Mouse (Mus musculus) liver, adult 2 months (tissue): Measurements from ENCODE around the gene Otos. TPM values are rescaled to one million over a fixed set of nuclear protein-coding genes. Genes with fewer than 3 reads are reported as not detected.

Source experiments
- DNase-seq: peaks from one replicate; pipeline ENCODE4 v3.0.0-alpha.2; 2011; ENCODE audit warnings: low read depth, low spot score; ENCODE audit errors: extremely low read depth
- H3K27ac ChIP-seq: fragments of 200-500 bp; replicated peaks from 2 replicates; pipeline ENCODE4 v1.5.1; 2012; ENCODE audit warnings: low read depth, mild to moderate bottlenecking, control low read depth, inconsistent platforms, low read length; ENCODE audit not compliant: insufficient read depth
- H3K27me3 ChIP-seq: fragments of 200-500 bp; 2 replicates; pipeline ENCODE4 v1.6.1; 2012; ENCODE audit warnings: mild to moderate bottlenecking, moderate library complexity, low read length, inconsistent platforms; ENCODE audit not compliant: control insufficient read depth, insufficient read depth
- H3K36me3 ChIP-seq: fragments of 200-500 bp; 2 replicates; pipeline ENCODE4 v1.6.1; 2012; ENCODE audit warnings: low read length, inconsistent platforms; ENCODE audit not compliant: control insufficient read depth, insufficient read depth
- H3K4me1 ChIP-seq: fragments of 200-500 bp; 2 replicates; pipeline ENCODE4 v1.6.1; 2011; ENCODE audit warnings: low read length; ENCODE audit not compliant: control insufficient read depth, insufficient read depth
- H3K4me3 ChIP-seq: fragments of 200-500 bp; 2 replicates; pipeline ENCODE4 v1.5.1; 2011; ENCODE audit warnings: low read depth, mild to moderate bottlenecking, control low read depth, low read length, moderate library complexity; ENCODE audit not compliant: insufficient read depth
- H3K79me2 ChIP-seq: fragments of 200-500 bp; 2 replicates; pipeline ENCODE4 v1.6.1; 2012; ENCODE audit warnings: inconsistent platforms, mild to moderate bottlenecking, low read length, moderate library complexity; ENCODE audit not compliant: control insufficient read depth, insufficient read depth
- H3K9ac ChIP-seq: fragments of 200-500 bp; 2 replicates; pipeline ENCODE4 v1.6.1; 2012; ENCODE audit warnings: low read depth, mild to moderate bottlenecking, control low read depth, inconsistent platforms, low read length
- CTCF ChIP-seq: fragments of 200-500 bp; IDR thresholded peaks from 2 replicates; pipeline ENCODE4 v1.5.1; 2011; ENCODE audit warnings: low read depth, low read length, control low read depth
- POLR2A ChIP-seq: fragments of 200-500 bp; IDR thresholded peaks from 2 replicates; pipeline ENCODE4 v1.6.1; 2011; ENCODE audit warnings: low read length, control low read depth; ENCODE audit not compliant: insufficient read depth; ENCODE audit errors: extremely low read depth
- WGBS: fragments of 180-500 bp; shearing (Covaris S2); methylation state at CpG from one replicate; pipeline ENCODE4 v1.1.7; 2018; 5-methylcytosine and 5-hydroxymethylcytosine counted together
- polyA plus RNA-seq: library from polyadenylated mRNA; depleted of rRNA; stranded (reverse); fragments of >200 nt; gene quantifications from 2 replicates; pipeline ENCODE4 v1.2.3, GENCODE M21; 2012
- total RNA-seq: library from RNA; depleted of rRNA; stranded (reverse); fragments of >200 nt; gene quantifications from 2 replicates; pipeline ENCODE4 v1.2.3, GENCODE M21; 2014

The Otos gene
- total and polyA plus RNA-seq, 2 experiments: not detected

GRCm38 (mm10) chr1:92638181-92638580 lies 10.5 kb downstream of the Otos start:
- peaks cover 7% of the 10 kb centered on the region; the same call in 1 of the 2 replicates for H3K79me2 ChIP-seq
- DNase-seq: no peak
- H3K36me3 ChIP-seq: no peaks in the 10 kb centered on the region; the same call in 1 of the 2 replicates
- 93% methylated on average over 3 of the region's 3 CpGs for WGBS
- H3K4me1 ChIP-seq: peaks cover 8% of the 10 kb centered on the region
- H3K9ac ChIP-seq: no peak overlapping the region
- H3K27ac ChIP-seq: no peak overlapping the region
- H3K4me3 ChIP-seq: no peak overlapping the region
- no peak for TF ChIP-seq POLR2A
- no peak for TF ChIP-seq CTCF
- no peaks in the 10 kb centered on the region for H3K27me3 ChIP-seq

- WGBS: 92% methylated on average over 15 of the region's 15 CpGs
These were observed 11.0 kb downstream of the Otos start for GRCm38 (mm10) chr1:92637501-92638172.

GRCm38 (mm10) chr1:92636676-92637075 lies 12.0 kb downstream of the Otos start:
- Histone ChIP-seq H3K27ac (no peak overlapping the region), H3K4me3 (no peak overlapping the region), H3K79me2 (peaks cover 7% of the 10 kb centered on the region; the same call in 1 of the 2 replicates), H3K4me1 (peaks cover 5% of the 10 kb centered on the region), H3K27me3 (no peaks in the 10 kb centered on the region), H3K9ac (no peak overlapping the region), H3K36me3 (no peaks in the 10 kb centered on the region; the same call in 1 of the 2 replicates)
- no peak for TF ChIP-seq POLR2A
- TF ChIP-seq CTCF: no peak
- DNase-seq: no peak
- 93% methylated on average over 11 of the region's 11 CpGs for WGBS

More at GRCm38 (mm10) chr1:92637501-92638172, 11.0 kb downstream of the Otos start:
- H3K4me3 ChIP-seq: no peak overlapping the region
- H3K9ac ChIP-seq: no peak overlapping the region
- H3K36me3 ChIP-seq: no peaks in the 10 kb centered on the region; the same call in 1 of the 2 replicates
- no peak overlapping the region for H3K27ac ChIP-seq
- no peaks in the 10 kb centered on the region for H3K27me3 ChIP-seq
- peaks cover 8% of the 10 kb centered on the region for H3K4me1 ChIP-seq
- TF ChIP-seq CTCF (no peak), POLR2A (no peak)
- peaks cover 7% of the 10 kb centered on the region; the same call in 1 of the 2 replicates for H3K79me2 ChIP-seq
- no peak for DNase-seq

- no peak overlapping the region for H3K9ac ChIP-seq
- peaks cover 5% of the 10 kb centered on the region for H3K4me1 ChIP-seq
- no peak overlapping the region for H3K27ac ChIP-seq
- no peak overlapping the region for H3K4me3 ChIP-seq
- H3K27me3 ChIP-seq: no peaks in the 10 kb centered on the region
- H3K79me2 ChIP-seq: peaks cover under 1% of the 10 kb centered on the region; the same call in 1 of the 2 replicates
- H3K36me3 ChIP-seq: no peaks in the 10 kb centered on the region; the same call in 1 of the 2 replicates
- no peak for DNase-seq
- WGBS: 79% methylated on average over 8 of the region's 8 CpGs
- TF ChIP-seq POLR2A: no peak
- TF ChIP-seq CTCF: no peak
These were observed 12.6 kb downstream of the Otos start for GRCm38 (mm10) chr1:92636015-92636414.

DNA sequence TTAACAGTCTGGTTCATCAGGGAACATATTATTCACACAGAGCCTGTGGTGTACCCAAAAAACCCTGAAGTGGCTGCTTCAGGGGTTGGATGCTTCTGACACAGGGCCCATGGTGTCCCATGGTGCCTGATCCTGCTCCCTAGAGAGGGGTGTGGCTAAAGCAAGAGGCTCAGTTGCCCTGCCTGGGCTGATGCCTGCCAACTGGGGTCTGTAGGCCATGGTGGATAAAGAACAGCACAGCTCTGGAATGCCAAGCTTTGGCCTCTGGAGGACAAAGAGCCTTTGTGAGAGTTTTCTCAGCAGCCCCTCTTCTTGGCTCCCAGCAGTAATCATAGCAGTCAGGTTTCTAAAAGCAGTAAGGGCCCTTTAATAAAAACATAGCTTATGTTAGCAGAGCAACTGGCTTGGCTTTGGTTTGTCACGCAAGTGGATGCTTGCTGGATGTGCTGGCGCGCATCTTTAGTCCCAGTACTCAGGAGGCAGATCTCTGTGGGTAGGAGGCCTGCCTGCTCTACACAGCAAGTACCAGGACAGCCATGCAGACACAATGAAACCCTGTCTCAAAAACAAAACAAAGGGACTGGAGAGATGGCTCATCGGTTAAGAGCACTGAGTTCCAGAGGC lies 13.6 kb downstream of the Otos start:
- Histone ChIP-seq H3K79me2 (no peaks in the 10 kb centered on the region), H3K27ac (no peak overlapping the region), H3K36me3 (no peaks in the 10 kb centered on the region; the same call in 1 of the 2 replicates), H3K27me3 (no peaks in the 10 kb centered on the region), H3K4me3 (no peak overlapping the region), H3K9ac (no peak overlapping the region), H3K4me1 (no peaks in the 10 kb centered on the region)
- 87% methylated on average over 4 of the region's 4 CpGs for WGBS
- DNase-seq: no peak
- no peak for TF ChIP-seq POLR2A
- no peak for TF ChIP-seq CTCF

DNA sequence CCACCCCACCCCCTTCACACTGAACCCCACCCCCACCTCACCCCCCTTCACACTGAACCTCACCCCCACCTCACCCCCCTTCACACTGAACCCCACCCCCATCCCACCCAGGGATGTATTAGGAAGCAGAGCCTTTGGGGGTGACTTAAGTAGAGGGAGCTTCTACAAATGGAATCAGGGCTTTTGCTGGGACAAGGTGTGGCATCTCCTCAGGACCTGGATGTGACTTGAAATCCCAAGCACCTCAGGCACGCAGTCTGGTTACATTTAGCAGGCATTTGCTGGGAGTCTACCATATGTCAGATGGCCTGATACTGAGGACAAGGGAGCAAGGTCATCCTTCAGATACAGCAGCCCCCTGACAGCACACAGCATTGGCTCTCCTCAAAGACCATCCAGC lies 14.1 kb downstream of the Otos start:
- no peak for DNase-seq
- no peak overlapping the region for H3K27ac ChIP-seq
- H3K9ac ChIP-seq: no peak overlapping the region
- H3K27me3 ChIP-seq: no peaks in the 10 kb centered on the region
- WGBS: 72% methylated on average over 1 of the region's 1 CpGs
- no peaks in the 10 kb centered on the region for H3K4me1 ChIP-seq
- H3K36me3 ChIP-seq: no peaks in the 10 kb centered on the region; the same call in 1 of the 2 replicates
- H3K79me2 ChIP-seq: no peaks in the 10 kb centered on the region
- TF ChIP-seq CTCF: no peak
- no peak for TF ChIP-seq POLR2A
- no peak overlapping the region for H3K4me3 ChIP-seq
